Mouse (Mus musculus) forebrain, embryonic 16.5 days (tissue): ENCODE data around the gene Ramp1. TPM values are rescaled to one million over a fixed set of nuclear protein-coding genes. Genes with fewer than 3 reads are reported as not detected.

Experiments used
- ATAC-seq: fragments of 200-750 bp; cut with Nextera tagmentation; 2 replicates; pipeline ENCODE4 v1.8.0; 2017; ENCODE audit warnings: mild to moderate bottlenecking, moderate library complexity
- H3K27ac ChIP-seq: fragments of 300-500 bp; sonication (generic); 2 replicates; pipeline ENCODE4 v1.5.1; 2014; ENCODE audit warnings: low read length, control low read depth
- H3K27me3 ChIP-seq: fragments of 300-500 bp; sonication (generic); replicated peaks from 2 replicates; pipeline ENCODE4 v1.6.1; 2014; ENCODE audit warnings: low read length; ENCODE audit not compliant: control insufficient read depth, insufficient read depth
- H3K36me3 ChIP-seq: fragments of 300-500 bp; sonication (generic); 2 replicates; pipeline ENCODE4 v1.6.1; 2014; ENCODE audit not compliant: control insufficient read depth, insufficient read depth
- H3K4me1 ChIP-seq: fragments of 300-500 bp; sonication (generic); replicated peaks from 2 replicates; pipeline ENCODE4 v1.6.1; 2014; ENCODE audit warnings: low read length; ENCODE audit not compliant: control insufficient read depth, insufficient read depth
- H3K4me2 ChIP-seq: fragments of 300-500 bp; sonication (generic); 2 replicates; pipeline ENCODE4 v1.6.1; 2014; ENCODE audit warnings: mild to moderate bottlenecking, low read length, control low read depth
- H3K4me3 ChIP-seq: fragments of 300-500 bp; sonication (generic); replicated peaks from 2 replicates; pipeline ENCODE4 v1.5.1; 2014; ENCODE audit warnings: mild to moderate bottlenecking, low read length, control low read depth
- H3K9ac ChIP-seq: fragments of 300-500 bp; sonication (generic); replicated peaks from 2 replicates; pipeline ENCODE4 v1.6.1; 2014; ENCODE audit warnings: low read depth, low read length, control low read depth
- H3K9me3 ChIP-seq: fragments of 300-500 bp; sonication (generic); 2 replicates; pipeline ENCODE4 v1.6.1; 2016; ENCODE audit warnings: low read length; ENCODE audit not compliant: control insufficient read depth
- WGBS: fragments of 180-500 bp; shearing (Covaris S2); extraction: QIAGEN DNeasy Blood & Tissue Kit; methylation state at CpG from one replicate; pipeline ENCODE4 v1.1.7; 2014; 5-methylcytosine and 5-hydroxymethylcytosine counted together
- polyA plus RNA-seq: library from polyadenylated mRNA; unstranded; fragments of >200 nt; fragmentation: Nextera tagmentation; extraction: Ambion mirVana; gene quantifications from 2 replicates; pipeline ENCODE4 v1.2.1, GENCODE M21; 2015

Ramp1 gene
- polyA plus RNA-seq, 1 experiment from 2014 or later = 4.1 TPM

DNA sequence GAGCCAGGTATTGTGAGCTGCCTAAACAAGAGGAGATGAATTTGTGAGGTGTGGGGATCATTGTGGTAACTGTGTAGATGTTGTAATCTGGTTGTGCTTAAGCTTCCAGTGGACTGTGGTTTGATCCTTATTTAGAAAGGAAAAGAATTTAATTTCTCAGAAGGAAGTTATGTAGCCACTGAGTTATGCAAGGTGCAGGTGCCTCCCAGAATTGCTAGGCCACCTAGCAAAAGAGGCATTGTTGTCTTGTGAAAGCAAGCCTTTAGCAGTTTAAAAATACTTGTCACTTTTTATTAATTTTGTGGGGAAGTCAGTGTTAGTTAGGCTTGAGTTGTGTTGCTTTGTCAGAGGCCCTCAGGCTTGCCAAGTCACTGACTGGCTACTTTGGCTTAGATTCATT, 78.3 kb downstream of the Ramp1 start:
- Histone ChIP-seq H3K4me1 (no peaks in the 10 kb centered on the region), H3K4me3 (no peak overlapping the region), H3K36me3 (no peaks in the 10 kb centered on the region), H3K9ac (no peak overlapping the region), H3K4me2 (no peak overlapping the region), H3K27me3 (no peaks in the 10 kb centered on the region), H3K9me3 (no peaks in the 10 kb centered on the region), H3K27ac (no peak overlapping the region)
- ATAC-seq = no peak

- 93% methylated on average over 5 of the region's 5 CpGs for WGBS
- Histone ChIP-seq H3K27me3 (no peaks in the 10 kb centered on the region), H3K36me3 (no peaks in the 10 kb centered on the region), H3K9ac (no peak overlapping the region), H3K27ac (no peak overlapping the region), H3K9me3 (no peaks in the 10 kb centered on the region), H3K4me1 (no peaks in the 10 kb centered on the region), H3K4me3 (no peak overlapping the region), H3K4me2 (no peak overlapping the region)
- no peak for ATAC-seq
Observed at GRCm38 (mm10) chr1:91259794-91260193, 80.2 kb downstream of the Ramp1 start.

GRCm38 (mm10) chr1:91262508-91262907, 82.9 kb downstream of the Ramp1 start:
- ATAC-seq = no peak
- Histone ChIP-seq H3K27ac (no peak overlapping the region), H3K27me3 (no peaks in the 10 kb centered on the region), H3K9ac (no peak overlapping the region), H3K4me1 (no peaks in the 10 kb centered on the region), H3K4me3 (no peak overlapping the region), H3K4me2 (no peak overlapping the region), H3K9me3 (no peaks in the 10 kb centered on the region), H3K36me3 (no peaks in the 10 kb centered on the region)
- 89% methylated on average over 7 of the region's 7 CpGs for WGBS

DNA sequence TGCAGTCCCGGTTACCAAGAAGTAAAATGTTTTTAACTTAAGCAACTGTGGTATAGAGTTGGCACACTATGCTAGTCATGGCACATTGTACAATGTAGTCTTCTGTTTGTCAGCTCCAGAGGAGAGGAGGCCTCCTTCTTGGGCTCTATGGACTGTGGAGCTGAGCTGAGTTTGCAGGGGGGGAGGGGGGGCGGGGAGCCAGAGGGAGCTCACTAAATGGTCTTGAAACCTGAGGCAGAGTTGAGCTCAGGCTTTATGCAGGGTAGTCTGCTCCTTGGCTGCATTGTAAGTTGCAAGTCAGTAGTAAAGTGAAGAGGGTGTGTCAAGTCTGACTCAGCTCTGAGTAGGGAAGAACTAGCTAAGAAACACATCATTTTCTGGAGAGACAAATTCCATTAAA, 92.6 kb downstream of the Ramp1 start:
- Histone ChIP-seq H3K4me3 (no peak overlapping the region), H3K4me1 (no peaks in the 10 kb centered on the region), H3K9me3 (no peaks in the 10 kb centered on the region), H3K9ac (no peak overlapping the region), H3K27me3 (no peaks in the 10 kb centered on the region), H3K27ac (no peak overlapping the region), H3K36me3 (no peaks in the 10 kb centered on the region; the same call in 1 of the 2 replicates), H3K4me2 (no peak overlapping the region)
- no peak for ATAC-seq
- WGBS = 75% methylated on average over 2 of the region's 2 CpGs

Other genes starting within 250 kb of the Ramp1 start
- not detected in 2 replicates for gene Prlh, start 226.7 kb upstream of the Ramp1 start, polyA plus RNA-seq
- gene Rab17, start 210.2 kb upstream of the Ramp1 start, polyA plus RNA-seq = 0.27 and 0.43 TPM in 2 replicates
- gene Lrrfip1, start 181.1 kb upstream of the Ramp1 start, polyA plus RNA-seq = 45.3 and 48.5 TPM in 2 replicates
- gene Rbm44, start 34.7 kb upstream of the Ramp1 start, polyA plus RNA-seq = 0.10 and 0.11 TPM in 2 replicates
- gene Ube2f, start 70.5 kb downstream of the Ramp1 start, polyA plus RNA-seq = 67.7 and 67.9 TPM in 2 replicates
- gene Scly, start 118.5 kb downstream of the Ramp1 start, polyA plus RNA-seq = 7.6 and 9.3 TPM in 2 replicates
- 0.08 and 0.14 TPM in 2 replicates for gene Espnl, start 142.3 kb downstream of the Ramp1 start, polyA plus RNA-seq
- gene Klhl30, start 171.2 kb downstream of the Ramp1 start, polyA plus RNA-seq = 0.15 TPM in 1 of 2 replicates, not detected in the other
- 0.16 and 0.62 TPM in 2 replicates for gene Erfe, start 186.6 kb downstream of the Ramp1 start, polyA plus RNA-seq
- gene Ilkap, start 219.0 kb downstream of the Ramp1 start, polyA plus RNA-seq = 158 and 163 TPM in 2 replicates
- gene Hes6, start 234.2 kb downstream of the Ramp1 start, polyA plus RNA-seq = 208 and 217 TPM in 2 replicates